Comparison of ENCODE assay signal across 8 mouse cellular contexts in the genomic region with DNA sequence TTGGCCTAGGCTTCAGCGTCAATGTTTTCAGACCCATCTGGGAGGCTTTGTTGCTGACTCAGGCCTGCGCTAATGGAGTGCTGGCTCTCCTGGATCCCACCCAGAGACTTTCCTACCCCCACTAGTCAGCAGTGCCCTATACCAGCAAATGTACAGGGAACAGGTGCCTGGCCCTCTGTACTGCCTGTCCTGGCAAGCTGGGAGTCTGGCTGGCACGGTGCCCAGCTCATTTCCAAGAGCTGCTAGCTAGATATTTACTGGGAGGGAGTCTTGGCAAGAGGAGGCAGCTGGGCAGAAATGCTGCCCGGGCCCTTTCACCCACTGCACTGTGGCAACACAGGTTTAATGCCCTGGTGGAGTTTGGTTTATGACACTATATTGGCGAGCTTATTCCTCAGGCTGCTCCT.
DNase-seq lines count a peak whose midpoint lies in the region; ATAC-seq and TF ChIP-seq lines count a peak whose summit lies in the region.

No protein-coding gene starts in this region.

- H3K9ac ChIP-seq in liver, embryonic 11.5 days (ENCODE audit: low read depth, low read length): no peak overlapping the region
- no peak overlapping the region for H3K9ac ChIP-seq in forebrain, embryonic 12.5 days
- H3K9ac ChIP-seq in heart, postnatal 0 days (replicated peaks; ENCODE audit: low read depth, low read length): no peak overlapping the region

- TF ChIP-seq CTCF in heart, postnatal 0 days (IDR thresholded peaks at IDR 0.05; ENCODE audit: low read depth): no peak

- H3K36me3 ChIP-seq in liver, embryonic 11.5 days (ENCODE audit: control insufficient read depth, insufficient read depth, low read length): no peaks in the 10 kb centered on the region
- H3K36me3 ChIP-seq in forebrain, embryonic 12.5 days (replicated peaks): no peaks in the 10 kb centered on the region
- no peaks in the 10 kb centered on the region for H3K36me3 ChIP-seq in heart, postnatal 0 days (replicated peaks; ENCODE audit: control insufficient read depth, insufficient read depth, low read length)

- no peaks in the 10 kb centered on the region for H3K27me3 ChIP-seq in liver, embryonic 11.5 days (replicated peaks; ENCODE audit: control insufficient read depth, insufficient read depth, low read length)
- no peaks in the 10 kb centered on the region for H3K27me3 ChIP-seq in forebrain, embryonic 12.5 days
- H3K27me3 ChIP-seq in heart, postnatal 0 days (ENCODE audit: control insufficient read depth, insufficient read depth, low read length): no peaks in the 10 kb centered on the region

- no peak for ATAC-seq in liver, embryonic 11.5 days (replicated peaks; ENCODE audit: low FRiP score)
- peak; percentile 93 for ATAC-seq in forebrain, embryonic 12.5 days (ENCODE audit: low FRiP score)
- ATAC-seq in heart, postnatal 0 days (ENCODE audit: insufficient read depth, low read depth): peak; percentile 97
- no peak for ATAC-seq in granulocyte monocyte progenitor cell, adult 5-6 weeks (replicated peaks; ENCODE audit: poor library complexity, severe bottlenecking)

- no peaks in the 10 kb centered on the region for H3K9me3 ChIP-seq in liver, embryonic 11.5 days (ENCODE audit: control insufficient read depth, low read length)
- no peaks in the 10 kb centered on the region for H3K9me3 ChIP-seq in forebrain, embryonic 12.5 days
- H3K9me3 ChIP-seq in heart, postnatal 0 days (replicated peaks; ENCODE audit: control insufficient read depth, low read length): no peaks in the 10 kb centered on the region

- no peak overlapping the region for H3K4me3 ChIP-seq in liver, embryonic 11.5 days (ENCODE audit: low read depth, low read length)
- H3K4me3 ChIP-seq in forebrain, embryonic 12.5 days (replicated peaks): no peak overlapping the region
- no peak overlapping the region for H3K4me3 ChIP-seq in heart, postnatal 0 days (ENCODE audit: low read depth, low read length)

- H3K4me2 ChIP-seq in liver, embryonic 11.5 days: no peak overlapping the region
- no peak overlapping the region for H3K4me2 ChIP-seq in forebrain, embryonic 12.5 days
- H3K4me2 ChIP-seq in heart, postnatal 0 days (ENCODE audit: low read depth, low read length): no peak overlapping the region

- 82% methylated on average over 5 of the region's 5 CpGs for WGBS in liver, embryonic 11.5 days
- WGBS in forebrain, embryonic 12.5 days: 53% methylated on average over 5 of the region's 5 CpGs
- 32% methylated on average over 5 of the region's 5 CpGs for WGBS in heart, postnatal 0 days

- DNase-seq in liver: peak; percentile 46
- DNase-seq in liver, embryonic 11.5 days (ENCODE audit: low spot score): no peak
- DNase-seq in heart, postnatal 0 days (ENCODE audit: low spot score): peak; percentile 90
- DNase-seq in kidney, postnatal 36 days: peak; percentile 98
- DNase-seq in lung, adult 18-20 months: peak; percentile 75 to 79
- DNase-seq in right cerebral cortex, postnatal 10 days (ENCODE audit: low spot score in 2 of 2): peak; percentile 91 to 92

- TF ChIP-seq EP300 in heart, postnatal 0 days (IDR thresholded peaks at IDR 0.05; ENCODE audit: low read depth): peak; percentile 61; the same call in 1 of the 2 replicates

- no peak overlapping the region for H3K27ac ChIP-seq in liver, embryonic 11.5 days (ENCODE audit: low read depth, low read length)
- H3K27ac ChIP-seq in forebrain, embryonic 12.5 days: peak overlapping the region; percentile 74
- H3K27ac ChIP-seq in heart, postnatal 0 days (ENCODE audit: low read depth): peak overlapping the region; percentile 65

- H3K4me1 ChIP-seq in liver, embryonic 11.5 days (replicated peaks; ENCODE audit: control insufficient read depth, insufficient read depth, low read length): no peaks in the 10 kb centered on the region
- peaks cover 9% of the 10 kb centered on the region; the same call in 1 of the 2 replicates for H3K4me1 ChIP-seq in forebrain, embryonic 12.5 days
- H3K4me1 ChIP-seq in heart, postnatal 0 days (ENCODE audit: control insufficient read depth, insufficient read depth): peaks cover 13% of the 10 kb centered on the region; the same call in 1 of the 2 replicates

Comparison
In these comparisons a context has a peak if more than half of its experiments do, and no peak if none do; other contexts are left out.
1. ATAC-seq: peak in forebrain, embryonic 12.5 days (single experiment) and heart, postnatal 0 days (single experiment); none in liver, embryonic 11.5 days (single experiment) and granulocyte monocyte progenitor cell, adult 5-6 weeks (single experiment).